Mouse (Mus musculus) forebrain, embryonic 11.5 days (tissue): Measurements from ENCODE around the gene Maf. TPM values are rescaled to one million over a fixed set of nuclear protein-coding genes. Genes with fewer than 3 reads are reported as not detected.

ENCODE experiments used
- ATAC-seq: fragments of 200-750 bp; cut with Nextera tagmentation; replicated peaks from 2 replicates; pipeline ENCODE4 v1.8.0; 2017; ENCODE audit warnings: moderate TSS enrichment; ENCODE audit not compliant: low FRiP score
- DNase-seq: peaks from one replicate; pipeline ENCODE4 v3.0.0-alpha.2; 2017; ENCODE audit warnings: low spot score
- H3K27ac ChIP-seq: fragments of 300-500 bp; sonication (generic); 2 replicates; pipeline ENCODE4 v1.5.1; 2014; ENCODE audit warnings: low read depth, low read length
- H3K27me3 ChIP-seq: fragments of 300-500 bp; sonication (generic); 2 replicates; pipeline ENCODE4 v1.6.1; 2014; ENCODE audit warnings: mild to moderate bottlenecking, low read length, mixed read lengths; ENCODE audit not compliant: control insufficient read depth, insufficient read depth
- H3K36me3 ChIP-seq: fragments of 300-500 bp; sonication (generic); 2 replicates; pipeline ENCODE4 v1.6.1; 2014; ENCODE audit warnings: mild to moderate bottlenecking, low read length, moderate library complexity, mixed read lengths; ENCODE audit not compliant: control insufficient read depth, insufficient read depth
- H3K4me1 ChIP-seq: fragments of 300-500 bp; sonication (generic); replicated peaks from 2 replicates; pipeline ENCODE4 v1.6.1; 2014; ENCODE audit warnings: low read length, mixed read lengths; ENCODE audit not compliant: control insufficient read depth, insufficient read depth
- H3K4me2 ChIP-seq: fragments of 300-500 bp; sonication (generic); 2 replicates; pipeline ENCODE4 v1.6.1; 2014; ENCODE audit warnings: low read depth, mild to moderate bottlenecking, low read length, moderate library complexity, mixed read lengths; ENCODE audit not compliant: severe bottlenecking
- H3K4me3 ChIP-seq: fragments of 300-500 bp; sonication (generic); 2 replicates; pipeline ENCODE4 v1.5.1; 2014; ENCODE audit warnings: low read depth, low read length
- H3K9ac ChIP-seq: fragments of 300-500 bp; sonication (generic); 2 replicates; pipeline ENCODE4 v1.6.1; 2014; ENCODE audit warnings: low read length
- H3K9me3 ChIP-seq: fragments of 300-500 bp; sonication (generic); 2 replicates; pipeline ENCODE4 v1.6.1; 2016; ENCODE audit warnings: low read length, mixed read lengths; ENCODE audit not compliant: control insufficient read depth
- WGBS: fragments of 180-500 bp; shearing (Covaris S2); extraction: QIAGEN DNeasy Blood & Tissue Kit; methylation state at CpG from one replicate; pipeline ENCODE4 v1.1.7; 2014; 5-methylcytosine and 5-hydroxymethylcytosine counted together
- polyA plus RNA-seq: library from polyadenylated mRNA; unstranded; fragments of >200 nt; fragmentation: Nextera tagmentation; extraction: Ambion mirVana; gene quantifications from 2 replicates; pipeline ENCODE4 v1.2.1, GENCODE M21; 2014

The Maf gene
- polyA plus RNA-seq, 1 experiment from 2014 or later: 4.0 TPM

DNA sequence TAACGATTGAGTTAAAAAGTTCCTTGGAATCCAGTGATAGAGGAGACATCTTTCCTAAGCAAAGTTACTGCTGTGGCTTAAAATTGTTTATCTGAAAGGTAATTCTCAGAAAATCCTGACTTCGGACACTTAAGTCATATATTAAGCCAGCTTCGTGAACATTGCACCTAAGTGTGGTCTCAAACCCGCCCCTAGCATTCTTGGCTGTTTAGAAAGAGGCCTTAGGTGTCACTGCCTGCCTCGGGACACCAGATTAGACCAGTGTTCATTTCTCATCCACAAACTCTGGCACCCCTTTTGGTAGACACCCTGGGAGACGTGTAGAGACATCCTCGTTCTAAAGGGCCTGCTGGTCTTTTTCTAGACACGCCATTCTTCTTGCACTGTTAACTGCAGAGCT, 2.3 kb upstream of the Maf start:
- Histone ChIP-seq H3K27me3 (peaks cover 4% of the 10 kb centered on the region; the same call in 1 of the 2 replicates), H3K36me3 (no peaks in the 10 kb centered on the region), H3K9me3 (no peaks in the 10 kb centered on the region), H3K4me2 (no peak overlapping the region), H3K27ac (no peak overlapping the region), H3K4me1 (peaks cover 3% of the 10 kb centered on the region; the same call in 1 of the 2 replicates), H3K4me3 (no peak overlapping the region), H3K9ac (no peak overlapping the region)
- 72% methylated on average over 8 of the region's 8 CpGs for WGBS
- ATAC-seq (no peak), DNase-seq (no peak)

DNA sequence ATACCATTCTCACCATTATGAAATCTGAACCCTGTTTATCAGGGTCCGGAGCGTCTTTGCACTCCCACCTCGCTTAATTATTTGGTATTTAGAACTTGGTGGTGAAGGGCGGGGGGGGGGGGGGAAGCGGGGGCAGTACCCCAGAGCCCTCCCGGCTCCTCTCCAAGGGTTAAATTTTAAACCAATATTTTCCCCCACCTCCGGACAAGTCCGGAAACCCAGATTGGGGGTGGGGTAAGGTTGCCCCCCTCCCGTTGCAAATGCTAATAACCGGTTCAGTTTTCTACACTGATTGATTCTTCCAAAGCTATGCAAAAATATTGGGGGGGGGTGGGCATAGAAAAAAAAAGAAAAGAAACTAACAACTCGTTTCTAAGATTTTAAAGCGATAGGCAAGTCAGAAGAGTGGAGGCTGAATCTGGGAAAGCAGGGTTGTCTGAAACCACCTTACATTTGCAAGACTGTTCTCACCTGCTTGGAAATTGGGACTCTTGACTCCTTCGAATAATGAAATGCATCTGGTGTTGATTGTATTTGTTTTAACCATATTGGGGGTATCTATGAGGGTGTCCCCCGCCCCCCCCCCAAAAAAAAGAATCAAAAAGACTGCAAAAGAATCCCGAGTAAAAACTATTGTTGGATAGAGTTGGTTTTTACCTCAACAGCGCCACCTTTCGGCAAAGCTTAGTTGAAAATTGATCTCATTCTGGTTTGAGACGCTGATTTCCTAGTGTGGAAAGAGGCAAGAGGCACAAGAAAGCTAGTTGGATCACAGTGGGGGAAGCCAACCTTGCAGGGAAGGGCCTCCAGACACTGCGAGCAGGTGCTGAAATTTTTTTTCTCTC, 1.6 kb upstream of the Maf start:
- Histone ChIP-seq H3K9me3 (no peaks in the 10 kb centered on the region), H3K4me1 (peaks cover 5% of the 10 kb centered on the region; the same call in 1 of the 2 replicates), H3K36me3 (no peaks in the 10 kb centered on the region), H3K27me3 (peaks cover 4% of the 10 kb centered on the region; the same call in 1 of the 2 replicates), H3K4me2 (peak overlapping the region; percentile 88), H3K4me3 (peak overlapping the region; percentile 57; the same call in 1 of the 2 replicates), H3K9ac (no peak overlapping the region), H3K27ac (no peak overlapping the region)
- under 1% methylated on average over 19 of the region's 19 CpGs for WGBS
- ATAC-seq (no peak), DNase-seq (peak; percentile 87)

DNA sequence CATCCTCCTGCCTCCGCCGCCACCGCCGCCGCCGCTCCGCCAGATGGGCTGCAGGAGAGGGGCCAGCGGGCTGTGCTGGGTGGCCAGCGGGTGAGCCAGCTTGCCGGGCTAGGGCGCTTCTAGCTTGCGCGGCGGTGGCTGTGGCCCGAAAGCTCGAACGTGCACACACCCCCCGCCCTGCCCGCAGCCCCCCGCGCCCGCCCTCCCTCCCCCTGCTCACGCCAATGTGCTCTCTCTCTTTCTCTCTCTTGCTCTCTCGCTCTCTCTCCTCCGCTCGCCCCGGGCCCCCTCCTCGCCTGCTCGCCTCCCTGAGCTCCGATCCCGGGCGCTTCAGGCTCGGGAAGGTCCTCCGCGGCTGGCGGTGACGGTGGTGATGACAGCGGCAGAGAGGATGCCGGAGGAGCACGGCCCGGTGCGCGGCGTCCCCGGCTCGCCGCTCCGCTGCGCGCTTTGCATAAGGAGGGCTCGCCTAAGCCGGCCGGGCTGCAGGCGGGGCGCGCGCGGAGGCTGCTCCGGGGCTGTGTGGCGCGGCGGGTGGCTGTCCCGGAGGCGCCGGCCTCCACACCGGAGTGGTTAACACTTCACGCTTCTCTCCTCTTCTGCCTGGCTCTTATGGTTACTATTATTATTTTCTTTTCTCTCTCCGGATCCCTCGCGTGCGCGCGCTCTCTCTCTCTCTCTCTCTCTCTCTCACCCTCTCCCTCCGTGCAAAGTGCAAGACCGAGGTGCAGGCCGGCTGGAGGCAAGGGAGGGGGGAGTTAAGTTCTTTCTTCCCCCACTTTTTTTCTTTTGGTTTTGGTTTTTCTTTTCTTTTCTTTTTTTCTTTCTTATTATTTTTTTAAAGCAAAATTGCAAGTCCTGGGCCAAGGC, 498 bp downstream of the Maf start:
- ATAC-seq: peak; percentile 81
- Histone ChIP-seq H3K4me3 (peak overlapping the region; percentile 57), H3K4me2 (peak overlapping the region; percentile 88), H3K4me1 (peaks cover 5% of the 10 kb centered on the region; the same call in 1 of the 2 replicates), H3K27ac (peak overlapping the region; percentile 71), H3K9ac (peak overlapping the region; percentile 66), H3K36me3 (no peaks in the 10 kb centered on the region), H3K27me3 (peaks cover 4% of the 10 kb centered on the region; the same call in 1 of the 2 replicates), H3K9me3 (no peaks in the 10 kb centered on the region)
- under 1% methylated on average over 48 of the region's 76 CpGs for WGBS
- peak; percentile 88 for DNase-seq

GRCm38 (mm10) chr8:115706411-115706860, 1.2 kb downstream of the Maf start:
- Histone ChIP-seq H3K4me2 (peak overlapping the region; percentile 88), H3K36me3 (no peaks in the 10 kb centered on the region), H3K27me3 (peaks cover 4% of the 10 kb centered on the region; the same call in 1 of the 2 replicates), H3K9me3 (no peaks in the 10 kb centered on the region), H3K4me1 (peaks cover 5% of the 10 kb centered on the region; the same call in 1 of the 2 replicates), H3K4me3 (peak overlapping the region; percentile 57), H3K9ac (peak overlapping the region; percentile 66), H3K27ac (peak overlapping the region; percentile 71)
- peak; percentile 20 for ATAC-seq
- DNase-seq: peak; percentile 83
- WGBS: under 1% methylated on average over 35 of the region's 39 CpGs

- Histone ChIP-seq H3K4me2 (peak overlapping the region; percentile 88), H3K4me3 (peak overlapping the region; percentile 57), H3K9me3 (no peaks in the 10 kb centered on the region), H3K4me1 (peaks cover 5% of the 10 kb centered on the region; the same call in 1 of the 2 replicates), H3K27me3 (peaks cover 4% of the 10 kb centered on the region; the same call in 1 of the 2 replicates), H3K27ac (no peak overlapping the region), H3K36me3 (no peaks in the 10 kb centered on the region), H3K9ac (peak overlapping the region; percentile 66)
- DNase-seq: peak; percentile 80
- 0 out of 2 replicates have a peak, but pooled peaks have one; percentile 13 for ATAC-seq
- WGBS: under 1% methylated on average over 35 of the region's 36 CpGs
These were observed 1.9 kb downstream of the Maf start for GRCm38 (mm10) chr8:115705591-115706110.

GRCm38 (mm10) chr8:115703056-115703455, 4.5 kb downstream of the Maf start:
- 90% methylated on average over 4 of the region's 4 CpGs for WGBS
- ATAC-seq (no peak), DNase-seq (no peak)
- Histone ChIP-seq H3K27me3 (peaks cover 2% of the 10 kb centered on the region; the same call in 1 of the 2 replicates), H3K4me3 (no peak overlapping the region), H3K4me1 (0 out of 2 replicates have a peak, but pooled peaks cover 2% of the 10 kb centered on the region), H3K27ac (no peak overlapping the region), H3K9me3 (no peaks in the 10 kb centered on the region), H3K4me2 (no peak overlapping the region), H3K9ac (no peak overlapping the region), H3K36me3 (no peaks in the 10 kb centered on the region)

- no peaks in the 10 kb centered on the region for H3K9me3 ChIP-seq
- DNase-seq (no peak), ATAC-seq (no peak)
- 0 out of 2 replicates have a peak, but pooled peaks cover 2% of the 10 kb centered on the region for H3K4me1 ChIP-seq
- no peak overlapping the region for H3K9ac ChIP-seq
- H3K27me3 ChIP-seq: peaks cover 2% of the 10 kb centered on the region; the same call in 1 of the 2 replicates
- WGBS: 86% methylated on average over 5 of the region's 5 CpGs
- no peak overlapping the region for H3K27ac ChIP-seq
- no peaks in the 10 kb centered on the region for H3K36me3 ChIP-seq
- no peak overlapping the region for H3K4me2 ChIP-seq
- no peak overlapping the region for H3K4me3 ChIP-seq
These were observed 6.6 kb downstream of the Maf start for GRCm38 (mm10) chr8:115701001-115701400.

DNA sequence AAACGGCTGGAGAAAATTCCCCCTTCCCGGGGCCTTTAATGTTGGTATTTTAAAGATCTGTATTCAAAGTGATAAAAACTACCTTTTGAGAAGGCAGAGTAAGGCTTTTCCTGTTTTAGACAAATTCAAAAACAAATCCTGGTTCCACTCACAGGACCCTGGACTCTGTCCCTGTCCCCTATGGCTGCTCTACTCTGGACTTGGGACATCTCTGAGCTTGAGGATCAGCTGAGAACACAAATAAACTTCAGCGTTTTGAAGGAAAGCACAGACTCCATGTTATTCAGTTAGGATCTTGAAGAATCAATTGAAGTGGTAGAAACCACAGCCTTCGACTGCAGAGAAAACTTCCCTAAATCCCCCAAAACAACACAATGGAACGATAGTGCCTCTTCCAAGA, 8.4 kb downstream of the Maf start:
- H3K9ac ChIP-seq: no peak overlapping the region

More for the DNA sequence above, 8.4 kb downstream of the Maf start:
- Histone ChIP-seq H3K4me1 (no peaks in the 10 kb centered on the region), H3K4me2 (no peak overlapping the region), H3K27me3 (no peaks in the 10 kb centered on the region; the same call in 1 of the 2 replicates), H3K4me3 (no peak overlapping the region), H3K9me3 (no peaks in the 10 kb centered on the region), H3K36me3 (no peaks in the 10 kb centered on the region), H3K27ac (no peak overlapping the region)
- no peak for DNase-seq
- 69% methylated on average over 5 of the region's 5 CpGs for WGBS
- ATAC-seq: no peak
